Mouse (Mus musculus) midbrain, embryonic 11.5 days (tissue): ENCODE measurements around the gene Mapk10. TPM values are rescaled to one million over a fixed set of nuclear protein-coding genes. Genes with fewer than 3 reads are reported as not detected.
"Not testable (repeated sequence)": the region's sequence is repeated elsewhere in the genome, so short reads cannot be mapped to it uniquely, and the experiment has no call there.

ENCODE experiments used
- ATAC-seq: fragments of 200-750 bp; cut with Nextera tagmentation; 2 replicates; pipeline ENCODE4 v1.8.0; 2017; ENCODE audit warnings: moderate TSS enrichment, moderate library complexity; ENCODE audit not compliant: low FRiP score
- DNase-seq: peaks from one replicate; pipeline ENCODE4 v3.0.0; 2015; ENCODE audit warnings: low spot score; ENCODE audit errors: missing footprints
- H3K27ac ChIP-seq: fragments of 300-500 bp; sonication (generic); 2 replicates; pipeline ENCODE4 v1.5.1; 2014; ENCODE audit warnings: low read depth, low read length
- H3K27me3 ChIP-seq: fragments of 300-500 bp; sonication (generic); 2 replicates; pipeline ENCODE4 v1.6.1; 2014; ENCODE audit warnings: mild to moderate bottlenecking, low read length, moderate library complexity, mixed read lengths; ENCODE audit not compliant: control insufficient read depth, insufficient read depth
- H3K36me3 ChIP-seq: fragments of 300-500 bp; sonication (generic); 2 replicates; pipeline ENCODE4 v1.6.1; 2014; ENCODE audit warnings: mild to moderate bottlenecking, low read length, moderate library complexity, mixed read lengths; ENCODE audit not compliant: control insufficient read depth, insufficient read depth
- H3K4me1 ChIP-seq: fragments of 300-500 bp; sonication (generic); 2 replicates; pipeline ENCODE4 v1.6.1; 2014; ENCODE audit warnings: low read length; ENCODE audit not compliant: control insufficient read depth, insufficient read depth
- H3K4me2 ChIP-seq: fragments of 300-500 bp; sonication (generic); 2 replicates; pipeline ENCODE4 v1.6.1; 2014; ENCODE audit warnings: mild to moderate bottlenecking, moderate library complexity
- H3K4me3 ChIP-seq: fragments of 300-500 bp; sonication (generic); 2 replicates; pipeline ENCODE4 v1.5.1; 2014; ENCODE audit warnings: low read depth, low read length
- H3K9ac ChIP-seq: fragments of 300-500 bp; sonication (generic); 2 replicates; pipeline ENCODE4 v1.6.1; 2014; ENCODE audit warnings: low read length
- H3K9me3 ChIP-seq: fragments of 300-500 bp; sonication (generic); 2 replicates; pipeline ENCODE4 v1.6.1; 2016; ENCODE audit warnings: low read length; ENCODE audit not compliant: control insufficient read depth
- WGBS: fragments of 180-500 bp; shearing (Covaris S2); extraction: QIAGEN DNeasy Blood & Tissue Kit; methylation state at CpG from one replicate; pipeline ENCODE4 v1.1.7; 2014; 5-methylcytosine and 5-hydroxymethylcytosine counted together
- polyA plus RNA-seq: library from polyadenylated mRNA; unstranded; fragments of >200 nt; fragmentation: Nextera tagmentation; extraction: Ambion mirVana; gene quantifications from 2 replicates; pipeline ENCODE4 v1.2.1, GENCODE M21; 2014

The Mapk10 gene
- polyA plus RNA-seq, 1 experiment from 2014 or later, result 47.6 TPM

- H3K27me3 ChIP-seq, result no peaks in the 10 kb centered on the region
- no peak overlapping the region for H3K9ac ChIP-seq
- H3K27ac ChIP-seq, result no peak overlapping the region
- H3K4me2 ChIP-seq, result no peak overlapping the region
- no peaks in the 10 kb centered on the region for H3K9me3 ChIP-seq
- no peaks in the 10 kb centered on the region for H3K36me3 ChIP-seq
- 83% methylated on average over 8 of the region's 8 CpGs for WGBS
- ATAC-seq (no peak), DNase-seq (no peak)
- H3K4me3 ChIP-seq, result no peak overlapping the region
- no peaks in the 10 kb centered on the region for H3K4me1 ChIP-seq
Observed at GRCm38 (mm10) chr5:102947061-102947711, 263.9 kb downstream of the Mapk10 start.

- no peaks in the 10 kb centered on the region for H3K36me3 ChIP-seq
- H3K4me3 ChIP-seq, result no peak overlapping the region
- H3K9ac ChIP-seq, result no peak overlapping the region
- H3K27ac ChIP-seq, result no peak overlapping the region
- DNase-seq, result no peak
- H3K27me3 ChIP-seq, result no peaks in the 10 kb centered on the region
- 93% methylated on average over 8 of the region's 8 CpGs for WGBS
- H3K4me1 ChIP-seq, result no peaks in the 10 kb centered on the region
- H3K4me2 ChIP-seq, result no peak overlapping the region
- ATAC-seq, result no peak
- H3K9me3 ChIP-seq, result no peaks in the 10 kb centered on the region
Observed at GRCm38 (mm10) chr5:102946625-102947024, 264.5 kb downstream of the Mapk10 start.

GRCm38 (mm10) chr5:102943864-102944630 lies 267.1 kb downstream of the Mapk10 start:
- not testable (repeated sequence) for H3K27me3 ChIP-seq, ATAC-seq, H3K4me2 ChIP-seq, H3K4me1 ChIP-seq, H3K9ac ChIP-seq, H3K27ac ChIP-seq, DNase-seq, H3K9me3 ChIP-seq, H3K36me3 ChIP-seq, H3K4me3 ChIP-seq
- WGBS, result 88% methylated on average over 17 of the region's 17 CpGs

- no peaks in the 10 kb centered on the region for H3K36me3 ChIP-seq
- ATAC-seq (no peak), DNase-seq (no peak)
- H3K9ac ChIP-seq, result no peak overlapping the region
- no peaks in the 10 kb centered on the region for H3K4me1 ChIP-seq
- H3K4me2 ChIP-seq, result no peak overlapping the region
- no peaks in the 10 kb centered on the region for H3K9me3 ChIP-seq
- no peak overlapping the region for H3K4me3 ChIP-seq
- H3K27ac ChIP-seq, result no peak overlapping the region
- no peaks in the 10 kb centered on the region for H3K27me3 ChIP-seq
- WGBS, result 58% methylated on average over 6 of the region's 6 CpGs
Observed at GRCm38 (mm10) chr5:102930161-102930560, 281.0 kb downstream of the Mapk10 start.

- H3K4me2 ChIP-seq, result no peak overlapping the region
- 73% methylated on average over 5 of the region's 5 CpGs for WGBS
Observed at GRCm38 (mm10) chr5:102926786-102927185, 284.3 kb downstream of the Mapk10 start.

GRCm38 (mm10) chr5:102920199-102920598 lies 290.9 kb downstream of the Mapk10 start:
- no peaks in the 10 kb centered on the region for H3K9me3 ChIP-seq
- H3K27me3 ChIP-seq, result no peaks in the 10 kb centered on the region
- 76% methylated on average over 2 of the region's 2 CpGs for WGBS
- no peak overlapping the region for H3K9ac ChIP-seq
- H3K4me2 ChIP-seq, result no peak overlapping the region
- no peak overlapping the region for H3K27ac ChIP-seq
- ATAC-seq (no peak), DNase-seq (peak; percentile 60)
- no peaks in the 10 kb centered on the region for H3K4me1 ChIP-seq
- H3K4me3 ChIP-seq, result no peak overlapping the region
- no peaks in the 10 kb centered on the region for H3K36me3 ChIP-seq

More at GRCm38 (mm10) chr5:102926786-102927185, 284.3 kb downstream of the Mapk10 start:
- H3K9ac ChIP-seq, result no peak overlapping the region
- ATAC-seq (no peak), DNase-seq (peak; percentile 81)
- H3K27me3 ChIP-seq, result no peaks in the 10 kb centered on the region
- no peaks in the 10 kb centered on the region for H3K36me3 ChIP-seq
- no peak overlapping the region for H3K27ac ChIP-seq
- no peaks in the 10 kb centered on the region for H3K4me1 ChIP-seq
- no peak overlapping the region for H3K4me3 ChIP-seq
- H3K9me3 ChIP-seq, result no peaks in the 10 kb centered on the region

GRCm38 (mm10) chr5:102905441-102906211 lies 305.5 kb downstream of the Mapk10 start:
- DNase-seq (peak; percentile 85), ATAC-seq (no peak)

GRCm38 (mm10) chr5:102904066-102904465 lies 307.1 kb downstream of the Mapk10 start:
- Histone ChIP-seq H3K4me2 (no peak overlapping the region), H3K27ac (no peak overlapping the region), H3K4me3 (no peak overlapping the region), H3K9ac (no peak overlapping the region), H3K9me3 (no peaks in the 10 kb centered on the region), H3K36me3 (no peaks in the 10 kb centered on the region), H3K27me3 (no peaks in the 10 kb centered on the region), H3K4me1 (no peaks in the 10 kb centered on the region)
- DNase-seq, result peak; percentile 74
- 89% methylated on average over 12 of the region's 12 CpGs for WGBS
- no peak for ATAC-seq

More at GRCm38 (mm10) chr5:102905441-102906211, 305.5 kb downstream of the Mapk10 start:
- H3K27ac ChIP-seq, result no peak overlapping the region
- no peak overlapping the region for H3K9ac ChIP-seq
- H3K27me3 ChIP-seq, result no peaks in the 10 kb centered on the region
- H3K4me1 ChIP-seq, result no peaks in the 10 kb centered on the region
- H3K9me3 ChIP-seq, result no peaks in the 10 kb centered on the region
- no peak overlapping the region for H3K4me2 ChIP-seq
- H3K4me3 ChIP-seq, result no peak overlapping the region
- no peaks in the 10 kb centered on the region for H3K36me3 ChIP-seq
- 36% methylated on average over 13 of the region's 13 CpGs for WGBS

- H3K36me3 ChIP-seq, result no peaks in the 10 kb centered on the region
- H3K4me3 ChIP-seq, result no peak overlapping the region
- H3K4me2 ChIP-seq, result no peak overlapping the region
- no peak overlapping the region for H3K27ac ChIP-seq
- DNase-seq (no peak), ATAC-seq (no peak)
- no peak overlapping the region for H3K9ac ChIP-seq
- WGBS, result 85% methylated on average over 9 of the region's 9 CpGs
- no peaks in the 10 kb centered on the region for H3K27me3 ChIP-seq
- no peaks in the 10 kb centered on the region for H3K4me1 ChIP-seq
- no peaks in the 10 kb centered on the region for H3K9me3 ChIP-seq
Observed at GRCm38 (mm10) chr5:102903487-102903886, 307.6 kb downstream of the Mapk10 start.
